Mouse (Mus musculus) intestine, embryonic 14.5 days (tissue): ENCODE measurements around the gene Spns3. TPM values are rescaled to one million over a fixed set of nuclear protein-coding genes. Genes with fewer than 3 reads are reported as not detected.

ENCODE experiments used
- ATAC-seq: fragments of 200-750 bp; cut with Nextera tagmentation; replicated peaks from 2 replicates; pipeline ENCODE4 v1.8.0; 2017; ENCODE audit warnings: low read depth, moderate number of reproducible peaks, moderate TSS enrichment, moderate library complexity; ENCODE audit not compliant: low FRiP score, low TSS enrichment
- DNase-seq: peaks from one replicate; pipeline ENCODE4 v3.0.0-alpha.2; 2018; ENCODE audit warnings: low spot score
- H3K27ac ChIP-seq: fragments of 300-500 bp; sonication (generic); 2 replicates; pipeline ENCODE4 v1.5.1; 2014; ENCODE audit warnings: low read depth, mild to moderate bottlenecking, control low read depth
- H3K27me3 ChIP-seq: fragments of 300-500 bp; sonication (generic); replicated peaks from 2 replicates; pipeline ENCODE4 v1.6.1; 2014; ENCODE audit warnings: low read length, control low read depth; ENCODE audit not compliant: control insufficient read depth, insufficient read depth
- H3K36me3 ChIP-seq: fragments of 300-500 bp; sonication (generic); 2 replicates; pipeline ENCODE4 v1.6.1; 2014; ENCODE audit warnings: low read length, control low read depth; ENCODE audit not compliant: control insufficient read depth, insufficient read depth
- H3K4me1 ChIP-seq: fragments of 300-500 bp; sonication (generic); replicated peaks from 2 replicates; pipeline ENCODE4 v1.6.1; 2014; ENCODE audit warnings: low read length, control low read depth, mixed read lengths; ENCODE audit not compliant: control insufficient read depth, insufficient read depth
- H3K4me2 ChIP-seq: fragments of 300-500 bp; sonication (generic); 2 replicates; pipeline ENCODE4 v1.6.1; 2014; ENCODE audit warnings: low read length
- H3K4me3 ChIP-seq: fragments of 300-500 bp; sonication (generic); 2 replicates; pipeline ENCODE4 v1.5.1; 2014; ENCODE audit warnings: low read depth, low read length, control low read depth, mixed read lengths
- H3K9ac ChIP-seq: fragments of 300-500 bp; sonication (generic); 2 replicates; pipeline ENCODE4 v1.6.1; 2014; ENCODE audit warnings: mild to moderate bottlenecking, low read length
- H3K9me3 ChIP-seq: fragments of 300-500 bp; sonication (generic); 2 replicates; pipeline ENCODE4 v1.6.1; 2016; ENCODE audit warnings: low read length, control low read depth; ENCODE audit not compliant: control insufficient read depth
- WGBS: fragments of 180-500 bp; shearing (Covaris S2); extraction: QIAGEN DNeasy Blood & Tissue Kit; methylation state at CpG from one replicate; pipeline ENCODE4 v1.1.7; 2014; 5-methylcytosine and 5-hydroxymethylcytosine counted together
- polyA plus RNA-seq: library from polyadenylated mRNA; unstranded; fragments of >200 nt; fragmentation: Nextera tagmentation; extraction: Ambion mirVana; gene quantifications from 2 replicates; pipeline ENCODE4 v1.2.1, GENCODE M21; 2014

Spns3 gene
- polyA plus RNA-seq, 1 experiment from 2014 or later: 0.15 TPM

DNA sequence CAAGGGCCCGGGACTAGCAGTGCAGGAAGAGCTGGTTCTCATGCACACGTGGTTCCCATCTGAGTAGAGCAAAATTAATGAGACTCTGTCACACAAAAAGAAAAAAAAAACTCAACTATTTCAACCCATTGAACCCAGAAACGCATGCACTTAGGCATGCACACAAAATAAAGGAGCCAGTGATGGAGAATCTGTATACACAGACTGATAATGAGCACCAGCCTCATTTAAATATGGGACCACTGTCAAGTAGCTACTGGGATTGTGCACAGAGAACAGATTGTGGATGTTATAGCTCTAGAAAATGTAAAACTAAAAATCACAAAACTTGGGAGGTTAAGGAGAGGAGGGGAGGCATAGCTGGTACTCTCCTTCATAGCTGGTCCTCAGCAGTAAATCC, 35.3 kb downstream of the Spns3 start:
- no peak for ATAC-seq
- WGBS: 52% methylated on average over 3 of the region's 3 CpGs

DNA sequence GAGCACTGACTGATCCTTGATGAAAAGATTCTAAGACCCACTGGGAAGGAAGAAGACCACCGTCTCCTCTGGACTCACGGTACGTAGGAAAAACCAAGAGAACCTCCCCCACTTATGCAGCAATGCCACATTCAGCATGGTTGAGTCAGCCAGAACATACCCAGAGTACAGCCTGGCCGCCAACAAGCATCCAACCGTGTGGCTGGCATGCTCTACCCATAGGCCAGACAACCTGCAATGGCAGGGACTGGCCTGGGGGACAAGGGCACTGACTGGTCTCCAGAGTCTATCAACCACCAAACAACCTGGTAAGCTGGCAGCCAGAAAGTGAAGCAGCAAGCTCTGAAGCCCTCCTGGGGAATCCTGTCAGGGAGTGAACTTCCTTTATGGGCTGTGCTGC, 41.7 kb downstream of the Spns3 start:
- WGBS: 90% methylated on average over 5 of the region's 5 CpGs

More for the DNA sequence above, 35.3 kb downstream of the Spns3 start:
- DNase-seq: no peak
- H3K4me1 ChIP-seq: no peaks in the 10 kb centered on the region
- no peak overlapping the region for H3K4me3 ChIP-seq
- H3K4me2 ChIP-seq: no peak overlapping the region
- H3K9ac ChIP-seq: no peak overlapping the region
- H3K9me3 ChIP-seq: no peaks in the 10 kb centered on the region
- H3K36me3 ChIP-seq: no peaks in the 10 kb centered on the region
- no peaks in the 10 kb centered on the region for H3K27me3 ChIP-seq
- H3K27ac ChIP-seq: no peak overlapping the region

DNA sequence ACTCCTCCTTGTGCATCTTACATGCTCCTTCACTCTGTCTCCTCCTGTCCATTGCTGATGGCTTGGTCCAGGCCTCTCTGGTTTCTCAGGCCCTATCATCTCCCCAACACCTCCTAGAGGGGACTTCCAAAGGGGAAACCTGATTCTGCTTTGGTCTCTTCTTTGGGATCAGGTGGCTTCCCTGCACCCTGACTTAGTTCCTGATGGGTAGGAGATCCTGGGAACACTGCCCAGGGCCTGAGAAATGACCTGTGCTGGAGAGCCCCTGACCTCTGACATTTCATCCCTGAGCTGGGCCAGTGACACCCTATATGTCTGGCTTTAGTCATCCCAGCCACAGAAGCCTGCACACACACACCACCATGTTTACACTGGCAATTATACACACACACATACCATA, 42.7 kb downstream of the Spns3 start:
- no peak overlapping the region for H3K4me2 ChIP-seq
- no peak overlapping the region for H3K9ac ChIP-seq
- H3K27me3 ChIP-seq: no peaks in the 10 kb centered on the region
- H3K9me3 ChIP-seq: no peaks in the 10 kb centered on the region
- no peak overlapping the region for H3K27ac ChIP-seq
- no peaks in the 10 kb centered on the region for H3K36me3 ChIP-seq
- H3K4me3 ChIP-seq: no peak overlapping the region
- peaks cover 4% of the 10 kb centered on the region; the same call in 1 of the 2 replicates for H3K4me1 ChIP-seq
- DNase-seq (no peak), ATAC-seq (no peak)

More for the DNA sequence above, 41.7 kb downstream of the Spns3 start:
- H3K9me3 ChIP-seq: no peaks in the 10 kb centered on the region
- no peak for DNase-seq
- no peak for ATAC-seq
- H3K27ac ChIP-seq: no peak overlapping the region
- H3K4me3 ChIP-seq: no peak overlapping the region
- H3K4me2 ChIP-seq: no peak overlapping the region
- H3K4me1 ChIP-seq: no peaks in the 10 kb centered on the region; the same call in 1 of the 2 replicates
- no peaks in the 10 kb centered on the region for H3K36me3 ChIP-seq
- H3K9ac ChIP-seq: no peak overlapping the region
- H3K27me3 ChIP-seq: no peaks in the 10 kb centered on the region

DNA sequence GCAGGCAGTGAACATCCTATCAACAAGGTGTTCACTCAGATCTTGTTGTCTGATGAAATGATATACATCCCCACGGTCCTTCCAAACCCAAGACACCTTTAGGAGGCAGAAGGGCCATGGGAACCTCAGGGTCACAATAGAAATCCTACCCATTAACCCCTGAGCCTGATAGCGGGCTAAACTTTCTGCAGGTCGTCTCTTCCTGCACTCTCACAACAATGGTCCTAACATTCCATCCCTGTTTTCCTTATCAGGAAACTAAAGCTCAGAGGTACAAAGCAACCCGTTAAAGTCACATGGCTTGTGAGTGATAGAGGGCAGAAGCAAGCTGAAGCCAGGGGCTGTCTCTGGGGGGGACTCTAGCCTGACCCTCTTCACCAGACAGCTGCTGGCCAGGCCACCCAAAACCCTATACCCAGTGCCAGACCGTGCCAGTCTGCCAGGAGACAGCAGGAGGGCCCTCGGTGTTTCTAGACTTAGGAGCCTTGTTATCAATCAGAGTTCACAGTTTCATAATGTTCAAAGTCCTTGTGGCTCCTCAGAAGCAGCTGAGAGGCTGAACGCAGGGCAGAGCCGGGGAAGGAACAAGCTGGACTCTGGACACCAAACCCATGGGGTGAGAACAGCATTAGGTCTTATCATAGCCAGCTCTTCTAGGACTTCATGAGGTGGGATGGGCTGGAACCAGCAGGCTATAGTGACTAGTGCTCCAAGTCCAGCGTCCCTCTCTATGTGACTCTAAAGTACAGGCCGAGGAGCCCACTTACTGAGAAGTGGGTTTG, 46.1 kb downstream of the Spns3 start:
- H3K36me3 ChIP-seq: no peaks in the 10 kb centered on the region
- no peaks in the 10 kb centered on the region for H3K9me3 ChIP-seq
- H3K9ac ChIP-seq: no peak overlapping the region
- 0 out of 2 replicates have a peak overlapping the region, but pooled peaks have one; percentile 33 for H3K27ac ChIP-seq
- no peak overlapping the region for H3K4me2 ChIP-seq
- H3K4me3 ChIP-seq: no peak overlapping the region
- ATAC-seq: peak; percentile 64
- DNase-seq: peak; percentile 53
- peaks cover 4% of the 10 kb centered on the region; the same call in 1 of the 2 replicates for H3K4me1 ChIP-seq
- 61% methylated on average over 10 of the region's 10 CpGs for WGBS
- no peaks in the 10 kb centered on the region for H3K27me3 ChIP-seq

- DNase-seq (no peak), ATAC-seq (no peak)
- no peaks in the 10 kb centered on the region for H3K36me3 ChIP-seq
- 40% methylated on average over 5 of the region's 5 CpGs for WGBS
- 0 out of 2 replicates have a peak overlapping the region, but pooled peaks have one; percentile 33 for H3K27ac ChIP-seq
- H3K4me1 ChIP-seq: peaks cover 4% of the 10 kb centered on the region; the same call in 1 of the 2 replicates
- no peaks in the 10 kb centered on the region for H3K27me3 ChIP-seq
- no peaks in the 10 kb centered on the region for H3K9me3 ChIP-seq
- H3K4me3 ChIP-seq: no peak overlapping the region
- no peak overlapping the region for H3K4me2 ChIP-seq
- no peak overlapping the region for H3K9ac ChIP-seq
Measured at GRCm38 (mm10) chr11:72503501-72503921, 46.8 kb downstream of the Spns3 start.

- Histone ChIP-seq H3K27ac (no peak overlapping the region), H3K9me3 (no peaks in the 10 kb centered on the region), H3K9ac (no peak overlapping the region), H3K4me3 (no peak overlapping the region), H3K36me3 (no peaks in the 10 kb centered on the region), H3K4me2 (no peak overlapping the region), H3K27me3 (no peaks in the 10 kb centered on the region), H3K4me1 (peaks cover 4% of the 10 kb centered on the region; the same call in 1 of the 2 replicates)
- DNase-seq: no peak
- no peak for ATAC-seq
- 22% methylated on average over 8 of the region's 8 CpGs for WGBS
Measured at GRCm38 (mm10) chr11:72502236-72502635, 48.1 kb downstream of the Spns3 start.

GRCm38 (mm10) chr11:72501426-72502002, 48.8 kb downstream of the Spns3 start:
- H3K9me3 ChIP-seq: no peaks in the 10 kb centered on the region
- H3K4me2 ChIP-seq: no peak overlapping the region
- H3K4me3 ChIP-seq: no peak overlapping the region
- DNase-seq (no peak), ATAC-seq (no peak)
- no peak overlapping the region for H3K9ac ChIP-seq
- H3K27me3 ChIP-seq: no peaks in the 10 kb centered on the region
- WGBS: 21% methylated on average over 5 of the region's 5 CpGs
- H3K27ac ChIP-seq: no peak overlapping the region
- H3K36me3 ChIP-seq: no peaks in the 10 kb centered on the region
- peaks cover 4% of the 10 kb centered on the region; the same call in 1 of the 2 replicates for H3K4me1 ChIP-seq

DNA sequence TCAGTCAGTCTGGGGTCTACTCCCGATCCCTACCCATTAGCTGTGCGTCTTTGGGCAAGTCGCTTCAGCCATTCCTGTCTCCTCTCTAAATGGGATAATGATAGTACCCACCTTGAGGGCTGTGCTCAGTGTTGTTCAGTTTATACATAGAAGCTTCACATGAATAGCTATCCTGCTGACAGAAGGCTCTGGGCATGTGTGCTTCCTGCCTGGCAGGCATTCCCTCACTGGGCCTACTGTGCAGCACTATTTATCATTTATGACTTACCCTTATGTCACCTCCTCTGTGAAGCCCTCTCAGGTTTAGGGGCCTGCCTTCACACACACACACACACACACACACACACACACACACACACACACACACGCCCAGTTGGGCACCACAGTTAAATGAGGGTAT, 50.2 kb downstream of the Spns3 start:
- H3K27ac ChIP-seq: no peak overlapping the region
- H3K36me3 ChIP-seq: no peaks in the 10 kb centered on the region
- no peak overlapping the region for H3K4me3 ChIP-seq
- H3K4me1 ChIP-seq: peaks cover 4% of the 10 kb centered on the region; the same call in 1 of the 2 replicates
- no peak for DNase-seq
- H3K27me3 ChIP-seq: no peaks in the 10 kb centered on the region
- no peaks in the 10 kb centered on the region for H3K9me3 ChIP-seq
- 90% methylated on average over 4 of the region's 4 CpGs for WGBS
- ATAC-seq: no peak
- no peak overlapping the region for H3K4me2 ChIP-seq
- H3K9ac ChIP-seq: no peak overlapping the region
